Mouse (Mus musculus): ENCODE results near the gene Gm37240.

The Gm37240 gene

GRCm38 (mm10) chr3:85746116-85746515 is 141.2 kb downstream of the Gm37240 start:
- no peak for DNase-seq

GRCm38 (mm10) chr3:85741767-85742166 is 145.6 kb downstream of the Gm37240 start:
- no peak for DNase-seq

- peak; percentile 31 for DNase-seq
These were observed 148.7 kb downstream of the Gm37240 start for GRCm38 (mm10) chr3:85738591-85738990.

- no peak for DNase-seq
These were observed 153.2 kb downstream of the Gm37240 start for GRCm38 (mm10) chr3:85733939-85734729.

- DNase-seq, result no peak
These were observed 160.1 kb downstream of the Gm37240 start for GRCm38 (mm10) chr3:85727171-85727570.

GRCm38 (mm10) chr3:85725971-85726370 is 161.3 kb downstream of the Gm37240 start:
- DNase-seq, result no peak

GRCm38 (mm10) chr3:85725110-85725509 is 162.2 kb downstream of the Gm37240 start:
- no peak for DNase-seq

- DNase-seq, result no peak
These were observed 164.7 kb downstream of the Gm37240 start for GRCm38 (mm10) chr3:85722581-85722980.

GRCm38 (mm10) chr3:85715764-85716297 is 171.5 kb downstream of the Gm37240 start:
- no peak for DNase-seq

GRCm38 (mm10) chr3:85713936-85714709 is 173.2 kb downstream of the Gm37240 start:
- DNase-seq, result no peak

GRCm38 (mm10) chr3:85710695-85711094 is 176.6 kb downstream of the Gm37240 start:
- DNase-seq, result no peak

- DNase-seq, result peak; percentile 76
These were observed 179.9 kb downstream of the Gm37240 start for GRCm38 (mm10) chr3:85707421-85707820.

GRCm38 (mm10) chr3:85703141-85703882 is 184.0 kb downstream of the Gm37240 start:
- DNase-seq, result no peak

GRCm38 (mm10) chr3:85698496-85698895 is 188.8 kb downstream of the Gm37240 start:
- no peak for DNase-seq

- DNase-seq, result no peak
These were observed 192.3 kb downstream of the Gm37240 start for GRCm38 (mm10) chr3:85695056-85695455.

- no peak for DNase-seq
These were observed 194.3 kb downstream of the Gm37240 start for GRCm38 (mm10) chr3:85693013-85693412.

- DNase-seq, result no peak
These were observed 196.2 kb downstream of the Gm37240 start for GRCm38 (mm10) chr3:85691134-85691533.

GRCm38 (mm10) chr3:85688341-85688740 is 199.0 kb downstream of the Gm37240 start:
- no peak for DNase-seq

- DNase-seq, result no peak
These were observed 202.0 kb downstream of the Gm37240 start for GRCm38 (mm10) chr3:85685271-85685670.

- DNase-seq, result no peak
These were observed 203.7 kb downstream of the Gm37240 start for GRCm38 (mm10) chr3:85683618-85684017.

GRCm38 (mm10) chr3:85681136-85681535 is 206.2 kb downstream of the Gm37240 start:
- DNase-seq, result no peak

- no peak for DNase-seq
These were observed 207.4 kb downstream of the Gm37240 start for GRCm38 (mm10) chr3:85679960-85680359.

- no peak for DNase-seq
These were observed 207.9 kb downstream of the Gm37240 start for GRCm38 (mm10) chr3:85679312-85679933.
